Mouse (Mus musculus): ENCODE measurements around the gene Gm5244. TPM values are rescaled to one million over a fixed set of nuclear protein-coding genes. Genes with fewer than 3 reads are reported as not detected.

Gene Gm5244
- polyA plus RNA-seq, 1 experiment, result not detected

GRCm38 (mm10) chr19:12804237-12804636 lies 42.2 kb upstream of the Gm5244 start:
- no peaks in the 10 kb centered on the region for H3K36me3 ChIP-seq (ENCODE audit: control insufficient read depth, insufficient read depth, low read length)
- no peak overlapping the region for H3K4me3 ChIP-seq (ENCODE audit: insufficient read depth, low read depth, low read length)
- 86% methylated on average over 1 of the region's 1 CpGs for WGBS
- no peak overlapping the region for H3K27ac ChIP-seq (ENCODE audit: insufficient read depth, low read depth, low read length)
- no peak for DNase-seq
- no peak for TF ChIP-seq POLR2A (IDR thresholded peaks at IDR 0.05; ENCODE audit: low read depth, low read length)
- no peak for TF ChIP-seq CTCF (conservative IDR thresholded peaks at IDR 0.05; ENCODE audit: insufficient read depth, insufficient read length, low read depth, low read length)
- H3K27me3 ChIP-seq (replicated peaks; ENCODE audit: control insufficient read depth, insufficient read depth, low read length), result no peaks in the 10 kb centered on the region
- no peaks in the 10 kb centered on the region for H3K4me1 ChIP-seq (ENCODE audit: control insufficient read depth, insufficient read depth, low read length)

GRCm38 (mm10) chr19:12805730-12806129 lies 40.8 kb upstream of the Gm5244 start:
- Histone ChIP-seq H3K4me1 (ENCODE audit: control insufficient read depth, insufficient read depth, low read length) (no peaks in the 10 kb centered on the region), H3K36me3 (ENCODE audit: control insufficient read depth, insufficient read depth, low read length) (no peaks in the 10 kb centered on the region), H3K27ac (ENCODE audit: insufficient read depth, low read depth, low read length) (no peak overlapping the region), H3K27me3 (replicated peaks; ENCODE audit: control insufficient read depth, insufficient read depth, low read length) (no peaks in the 10 kb centered on the region), H3K4me3 (ENCODE audit: insufficient read depth, low read depth, low read length) (no peak overlapping the region)
- TF ChIP-seq CTCF (conservative IDR thresholded peaks at IDR 0.05; ENCODE audit: insufficient read depth, insufficient read length, low read depth, low read length), result no peak
- TF ChIP-seq POLR2A (IDR thresholded peaks at IDR 0.05; ENCODE audit: low read depth, low read length), result no peak
- 87% methylated on average over 3 of the region's 3 CpGs for WGBS
- DNase-seq, result no peak

- DNase-seq, result no peak
- Histone ChIP-seq H3K27ac (ENCODE audit: insufficient read depth, low read depth, low read length) (no peak overlapping the region), H3K27me3 (replicated peaks; ENCODE audit: control insufficient read depth, insufficient read depth, low read length) (no peaks in the 10 kb centered on the region), H3K4me3 (ENCODE audit: insufficient read depth, low read depth, low read length) (no peak overlapping the region), H3K36me3 (ENCODE audit: control insufficient read depth, insufficient read depth, low read length) (no peaks in the 10 kb centered on the region), H3K4me1 (ENCODE audit: control insufficient read depth, insufficient read depth, low read length) (no peaks in the 10 kb centered on the region)
- WGBS, result 71% methylated on average over 2 of the region's 2 CpGs
- TF ChIP-seq CTCF (conservative IDR thresholded peaks at IDR 0.05; ENCODE audit: insufficient read depth, insufficient read length, low read depth, low read length), result no peak
- TF ChIP-seq POLR2A (IDR thresholded peaks at IDR 0.05; ENCODE audit: low read depth, low read length), result no peak
Measured at GRCm38 (mm10) chr19:12806214-12806613, 40.3 kb upstream of the Gm5244 start.

DNA sequence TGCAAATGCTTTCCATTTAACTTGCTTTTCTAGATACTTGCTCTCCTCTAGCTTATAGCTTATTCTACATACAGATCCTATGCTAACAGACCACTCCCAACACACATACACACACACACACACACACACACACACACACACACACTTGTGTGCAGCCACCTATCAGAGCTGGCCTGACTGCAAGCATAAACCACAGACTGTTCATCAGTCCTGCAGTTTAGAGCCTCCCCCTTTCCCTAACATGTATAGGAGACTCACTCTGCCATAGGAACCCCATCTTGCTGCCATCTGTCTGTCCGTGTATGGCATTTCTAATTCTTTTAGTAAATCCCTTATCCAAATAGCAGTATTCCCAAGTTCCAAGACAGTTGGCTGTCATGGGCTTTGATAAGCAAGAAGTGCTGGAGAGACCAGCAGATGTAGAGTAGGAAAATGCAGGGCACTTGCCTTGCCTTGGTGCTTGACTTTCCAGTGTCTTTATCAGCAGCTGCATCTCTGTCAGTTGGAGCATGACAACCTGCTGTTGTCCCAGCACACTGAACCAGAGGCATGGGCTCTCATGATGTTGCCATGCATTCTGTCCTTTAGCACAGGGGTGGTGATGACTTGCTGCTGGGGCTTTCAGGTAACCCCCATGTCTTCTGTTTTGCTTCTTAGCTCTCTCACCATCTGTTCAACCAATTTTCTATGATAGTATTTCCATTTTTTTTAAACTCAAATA lies 33.7 kb upstream of the Gm5244 start:
- DNase-seq, result no peak
- no peak overlapping the region for H3K27ac ChIP-seq (ENCODE audit: insufficient read depth, low read depth, low read length)
- no peaks in the 10 kb centered on the region for H3K4me1 ChIP-seq (ENCODE audit: control insufficient read depth, insufficient read depth, low read length)
- no peak for TF ChIP-seq POLR2A (IDR thresholded peaks at IDR 0.05; ENCODE audit: low read depth, low read length)
- H3K27me3 ChIP-seq (replicated peaks; ENCODE audit: control insufficient read depth, insufficient read depth, low read length), result no peaks in the 10 kb centered on the region
- H3K4me3 ChIP-seq (ENCODE audit: insufficient read depth, low read depth, low read length), result no peak overlapping the region
- 71% methylated on average over 1 of the region's 1 CpGs for WGBS
- H3K36me3 ChIP-seq (ENCODE audit: control insufficient read depth, insufficient read depth, low read length), result no peaks in the 10 kb centered on the region

DNA sequence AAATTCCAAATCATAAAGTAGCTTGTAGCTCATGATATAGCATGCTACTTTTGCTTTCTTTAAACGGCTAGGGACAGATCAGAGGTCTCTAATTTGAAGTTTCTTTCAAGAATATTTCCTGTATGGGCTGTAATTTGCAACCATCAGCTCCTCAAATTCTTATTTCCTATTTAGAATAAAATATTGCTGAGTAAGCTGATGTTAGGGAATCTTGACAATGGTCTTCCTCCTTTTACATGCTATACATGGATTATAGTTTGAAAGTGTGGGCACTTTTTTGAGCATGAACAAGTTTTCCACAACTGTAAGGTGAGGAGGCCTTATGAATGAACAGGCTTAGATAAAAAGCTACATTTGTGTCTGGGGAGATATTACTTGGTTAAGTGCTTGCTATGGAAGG lies 32.6 kb upstream of the Gm5244 start:
- no peaks in the 10 kb centered on the region for H3K27me3 ChIP-seq (replicated peaks; ENCODE audit: control insufficient read depth, insufficient read depth, low read length)
- WGBS, result 67% methylated on average over 1 of the region's 1 CpGs
- H3K27ac ChIP-seq (ENCODE audit: insufficient read depth, low read depth, low read length), result no peak overlapping the region
- TF ChIP-seq CTCF (conservative IDR thresholded peaks at IDR 0.05; ENCODE audit: insufficient read depth, insufficient read length, low read depth, low read length) (no peak), POLR2A (IDR thresholded peaks at IDR 0.05; ENCODE audit: low read depth, low read length) (no peak)
- no peaks in the 10 kb centered on the region for H3K4me1 ChIP-seq (ENCODE audit: control insufficient read depth, insufficient read depth, low read length)
- H3K36me3 ChIP-seq (ENCODE audit: control insufficient read depth, insufficient read depth, low read length), result no peaks in the 10 kb centered on the region
- no peak for DNase-seq
- H3K4me3 ChIP-seq (ENCODE audit: insufficient read depth, low read depth, low read length), result no peak overlapping the region

DNA sequence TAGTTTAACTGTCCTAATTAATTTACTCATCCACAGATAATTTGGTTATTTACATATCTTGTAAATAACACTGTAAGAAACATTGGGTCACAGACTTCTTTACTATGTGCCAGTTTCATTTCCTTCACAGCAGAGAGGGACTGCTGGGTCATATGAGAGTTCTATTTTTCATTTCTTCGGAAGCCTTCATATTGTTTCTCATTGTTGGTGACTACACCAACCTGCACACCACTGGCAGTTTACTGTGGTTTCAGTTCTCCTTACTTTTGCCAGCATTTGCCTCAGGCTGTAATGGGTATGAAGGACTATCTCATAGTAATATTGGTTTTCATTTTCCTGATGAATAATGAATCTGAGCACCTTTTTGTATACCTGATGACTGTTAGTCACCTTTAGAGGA lies 28.0 kb upstream of the Gm5244 start:
- Histone ChIP-seq H3K27me3 (replicated peaks; ENCODE audit: control insufficient read depth, insufficient read depth, low read length) (no peaks in the 10 kb centered on the region), H3K36me3 (ENCODE audit: control insufficient read depth, insufficient read depth, low read length) (no peaks in the 10 kb centered on the region), H3K27ac (ENCODE audit: insufficient read depth, low read depth, low read length) (no peak overlapping the region), H3K4me3 (ENCODE audit: insufficient read depth, low read depth, low read length) (no peak overlapping the region), H3K4me1 (ENCODE audit: control insufficient read depth, insufficient read depth, low read length) (no peaks in the 10 kb centered on the region)
- 88% methylated on average over 1 of the region's 1 CpGs for WGBS
- no peak for DNase-seq
- TF ChIP-seq CTCF (conservative IDR thresholded peaks at IDR 0.05; ENCODE audit: insufficient read depth, insufficient read length, low read depth, low read length) (no peak), POLR2A (IDR thresholded peaks at IDR 0.05; ENCODE audit: low read depth, low read length) (no peak)

DNA sequence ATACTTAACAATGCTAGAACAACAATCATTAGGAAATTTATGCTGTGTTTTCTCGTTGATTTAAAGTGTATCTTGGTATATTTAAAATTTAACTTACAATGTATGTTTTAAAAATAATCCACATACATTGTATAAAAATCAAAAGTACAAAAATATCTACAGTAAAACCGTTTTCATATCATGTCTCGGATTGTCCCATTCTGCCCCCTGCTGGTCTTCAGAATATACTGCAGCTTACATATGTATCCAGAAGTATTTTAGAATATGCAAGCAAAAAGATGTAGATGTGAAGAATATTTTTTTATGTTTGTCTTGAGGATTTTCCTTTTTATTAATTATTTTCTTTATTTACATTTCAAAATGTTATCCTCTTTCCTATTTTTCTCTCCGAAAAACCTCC lies 26.1 kb upstream of the Gm5244 start:
- 25% methylated on average over 4 of the region's 4 CpGs for WGBS
- peak; percentile 28 for DNase-seq

More for the DNA sequence above, 26.1 kb upstream of the Gm5244 start:
- H3K27ac ChIP-seq (ENCODE audit: insufficient read depth, low read depth, low read length), result no peak overlapping the region
- no peaks in the 10 kb centered on the region for H3K36me3 ChIP-seq (ENCODE audit: control insufficient read depth, insufficient read depth, low read length)
- H3K4me1 ChIP-seq (ENCODE audit: control insufficient read depth, insufficient read depth, low read length), result no peaks in the 10 kb centered on the region
- TF ChIP-seq POLR2A (IDR thresholded peaks at IDR 0.05; ENCODE audit: low read depth, low read length), result no peak
- TF ChIP-seq CTCF (conservative IDR thresholded peaks at IDR 0.05; ENCODE audit: insufficient read depth, insufficient read length, low read depth, low read length), result 0 out of 2 replicates have a peak, but pooled peaks have one; percentile 7
- no peak overlapping the region for H3K4me3 ChIP-seq (ENCODE audit: insufficient read depth, low read depth, low read length)
- no peaks in the 10 kb centered on the region for H3K27me3 ChIP-seq (replicated peaks; ENCODE audit: control insufficient read depth, insufficient read depth, low read length)

Data from kidney, adult 2 months (tissue).